Mouse (Mus musculus): ENCODE data around the gene Gm12166.
"Not testable (repeated sequence)": the region's sequence is repeated elsewhere in the genome, so short reads cannot be mapped to it uniquely, and the experiment has no call there.

The Gm12166 gene

GRCm38 (mm10) chr11:46052105-46052659 lies at the start of gene Gm12166:
Gene Gm12166 (minus strand): TSS chr11:46052321.
- in situ Hi-C loops (cut with MboI): not testable (repeated sequence)

- in situ Hi-C loops (cut with MboI): no loop called here
Observed at GRCm38 (mm10) chr11:46097062-46097461, 44.9 kb upstream of the Gm12166 start.

DNA sequence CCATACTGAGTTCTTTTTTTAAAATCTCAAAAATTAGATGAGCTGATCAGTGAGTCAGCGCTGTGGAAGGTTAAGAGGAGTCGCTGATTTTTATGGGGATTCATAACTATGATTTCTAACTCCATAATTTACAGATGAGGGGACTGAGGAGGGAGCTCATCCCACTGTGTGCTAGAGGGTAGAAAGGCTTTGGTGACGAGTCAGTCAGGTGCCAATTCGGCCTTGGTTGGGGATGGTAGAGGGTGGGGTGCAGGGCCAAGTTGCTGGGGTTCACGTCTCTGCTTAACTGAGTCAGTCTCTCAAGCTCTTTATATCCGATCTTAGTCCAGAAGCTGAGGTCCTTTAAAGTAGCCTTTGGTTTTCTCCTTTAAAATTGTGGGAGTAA lies 44.1 kb upstream of the Gm12166 start:
- in situ Hi-C loops (cut with MboI): no loop called here

DNA sequence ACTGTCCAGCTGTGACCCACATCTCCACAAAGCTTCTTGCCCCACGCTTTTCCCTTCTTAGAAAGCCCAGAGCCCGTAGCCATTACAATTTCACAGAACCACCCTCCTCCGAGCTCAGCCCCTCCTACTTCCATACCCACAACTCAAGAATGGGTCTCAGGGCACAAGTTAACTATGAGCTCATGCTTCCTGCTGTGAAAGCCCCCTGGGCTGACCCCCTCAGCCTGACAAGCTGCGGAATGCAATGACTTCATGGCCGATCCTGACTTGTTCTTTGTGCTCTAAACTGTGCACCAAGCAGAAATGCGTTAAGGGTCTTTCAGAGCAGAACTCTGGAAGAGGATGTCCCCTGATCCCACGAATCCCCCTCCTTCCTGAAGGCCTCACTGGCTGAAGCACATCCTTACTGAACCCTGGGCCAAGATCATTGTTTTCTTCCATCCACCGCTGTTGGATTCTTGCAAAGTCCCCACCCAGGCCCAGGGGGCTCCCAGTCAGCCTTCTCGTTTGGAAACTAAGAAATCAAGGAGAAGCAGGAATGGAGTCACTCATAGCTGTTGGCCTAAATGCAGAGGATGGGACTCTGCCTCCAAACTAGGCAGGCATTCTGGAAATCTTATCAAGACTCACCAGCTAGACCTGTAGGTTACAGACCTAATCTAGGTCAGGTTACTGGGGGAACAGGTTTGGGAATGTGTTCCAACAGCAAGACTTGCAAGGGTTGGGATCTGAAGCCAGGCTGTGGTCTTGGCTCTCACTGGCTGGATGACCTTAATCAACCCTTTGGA lies 43.5 kb upstream of the Gm12166 start:
- in situ Hi-C loops (cut with MboI): no loop called here

DNA sequence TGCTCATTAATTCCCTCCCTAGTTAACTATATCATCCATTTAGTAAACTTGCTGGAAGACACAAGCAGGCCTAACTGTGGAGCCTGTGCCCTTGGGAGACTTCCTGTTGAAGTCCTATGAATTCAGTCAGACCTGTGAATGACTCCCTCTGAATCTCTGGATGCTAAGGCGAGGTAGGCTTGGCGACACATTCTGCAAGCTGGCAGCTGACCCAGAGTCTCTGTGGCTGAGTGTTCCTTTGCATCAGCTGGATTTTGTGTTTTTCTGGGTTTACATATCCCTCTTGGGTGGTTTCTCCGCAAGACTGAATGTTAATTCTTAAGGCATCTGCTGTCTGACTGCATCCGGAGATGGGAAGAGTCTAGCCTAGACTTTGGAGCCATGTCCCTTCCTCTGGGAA lies 40.0 kb upstream of the Gm12166 start:
- in situ Hi-C loops (cut with MboI): no loop called here

DNA sequence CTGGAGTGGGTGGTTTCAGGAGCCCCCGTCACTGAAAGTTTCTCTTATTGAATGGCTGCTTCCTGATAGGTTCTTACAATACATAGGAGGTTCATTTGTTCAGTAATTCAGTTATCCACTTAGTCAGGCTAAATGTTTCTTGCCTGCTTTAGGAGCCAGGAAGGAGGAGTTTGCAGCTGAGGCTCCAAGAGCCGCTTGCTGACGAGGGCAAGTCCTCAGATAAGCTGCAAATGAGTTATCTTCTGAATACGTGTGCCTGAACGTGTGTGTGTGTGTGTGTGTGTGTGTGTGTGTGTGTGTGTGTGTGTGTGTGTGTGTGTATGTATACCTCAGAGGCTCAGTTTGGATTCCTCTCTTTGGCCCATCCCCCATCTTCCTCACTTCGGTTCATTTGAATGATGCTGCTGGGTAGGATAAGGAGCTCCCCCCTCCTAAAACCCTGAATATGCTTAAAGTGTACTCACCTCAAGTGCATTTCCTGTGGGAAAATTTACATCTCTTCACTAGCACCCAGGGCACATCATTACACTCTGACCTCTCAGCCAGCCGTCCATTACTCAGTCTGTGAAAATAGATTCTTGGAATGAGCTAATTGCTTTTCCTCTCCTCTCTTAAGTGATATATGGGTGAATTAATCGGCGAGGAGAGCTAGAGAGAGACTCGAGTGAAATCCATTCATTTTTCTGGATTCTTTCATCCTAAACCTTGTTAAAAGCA lies 39.0 kb upstream of the Gm12166 start:
- in situ Hi-C loops (cut with MboI): no loop called here

DNA sequence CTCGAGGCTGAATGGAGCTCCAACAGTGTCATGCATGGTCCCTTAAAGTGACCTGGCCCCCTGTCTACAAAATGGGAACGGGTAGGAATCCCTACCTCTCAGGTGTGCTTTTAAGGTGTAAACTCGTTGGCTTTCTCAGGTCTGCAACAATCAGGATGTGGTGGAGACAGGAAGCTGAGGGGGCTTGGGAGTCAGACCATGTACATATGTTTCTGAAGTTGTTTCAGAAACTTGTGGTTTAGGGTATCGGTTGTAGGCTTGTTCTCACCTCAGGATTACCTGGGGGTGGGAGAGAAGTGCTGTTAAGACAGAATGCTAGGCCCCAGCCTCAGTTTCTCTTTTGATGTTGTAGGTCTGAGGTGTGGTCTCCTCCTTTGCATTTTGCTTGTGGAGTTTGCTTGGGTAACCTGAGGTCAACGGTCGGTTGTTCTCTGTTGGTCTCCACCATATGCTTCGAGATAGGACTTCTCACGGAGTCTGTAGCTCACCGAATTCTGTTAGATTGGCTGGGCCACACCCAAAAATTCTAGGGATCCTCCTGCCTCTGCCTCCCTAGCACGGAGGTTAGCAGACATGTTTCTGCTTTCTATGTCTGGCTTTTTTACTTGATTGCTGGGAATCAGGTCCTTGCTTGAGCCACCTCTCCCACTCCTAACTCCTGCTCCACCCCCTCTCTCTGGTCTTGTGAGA lies 38.1 kb upstream of the Gm12166 start:
- in situ Hi-C loops (cut with MboI): no loop called here

GRCm38 (mm10) chr11:46089081-46089713 lies 37.1 kb upstream of the Gm12166 start:
- in situ Hi-C loops (cut with MboI): no loop called here

- in situ Hi-C loops (cut with MboI): no loop called here
Observed at GRCm38 (mm10) chr11:46086446-46086845, 34.3 kb upstream of the Gm12166 start.

- in situ Hi-C loops (cut with MboI): no loop called here
Observed at GRCm38 (mm10) chr11:46085398-46086163, 33.5 kb upstream of the Gm12166 start.

DNA sequence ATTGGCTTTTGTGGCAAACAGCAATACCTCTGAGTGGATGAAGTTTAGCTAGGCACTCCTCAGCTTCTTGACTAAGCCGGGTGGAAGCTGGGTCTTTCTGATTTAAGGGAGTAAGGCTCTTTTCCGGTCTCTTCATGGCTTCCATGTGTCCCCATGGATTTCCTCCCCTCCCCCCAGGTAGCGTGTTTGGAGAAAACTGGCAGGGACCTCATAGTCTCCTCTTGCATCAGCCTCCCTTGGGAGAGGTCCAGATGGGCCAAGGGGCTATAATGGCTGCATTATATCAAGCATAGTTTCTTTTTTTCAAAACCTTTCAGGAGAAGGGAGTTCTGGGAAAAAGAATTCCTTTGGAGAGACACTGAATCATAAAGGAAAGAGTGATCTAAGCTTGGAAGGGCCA lies 32.4 kb upstream of the Gm12166 start:
- in situ Hi-C loops (cut with MboI): no loop called here

DNA sequence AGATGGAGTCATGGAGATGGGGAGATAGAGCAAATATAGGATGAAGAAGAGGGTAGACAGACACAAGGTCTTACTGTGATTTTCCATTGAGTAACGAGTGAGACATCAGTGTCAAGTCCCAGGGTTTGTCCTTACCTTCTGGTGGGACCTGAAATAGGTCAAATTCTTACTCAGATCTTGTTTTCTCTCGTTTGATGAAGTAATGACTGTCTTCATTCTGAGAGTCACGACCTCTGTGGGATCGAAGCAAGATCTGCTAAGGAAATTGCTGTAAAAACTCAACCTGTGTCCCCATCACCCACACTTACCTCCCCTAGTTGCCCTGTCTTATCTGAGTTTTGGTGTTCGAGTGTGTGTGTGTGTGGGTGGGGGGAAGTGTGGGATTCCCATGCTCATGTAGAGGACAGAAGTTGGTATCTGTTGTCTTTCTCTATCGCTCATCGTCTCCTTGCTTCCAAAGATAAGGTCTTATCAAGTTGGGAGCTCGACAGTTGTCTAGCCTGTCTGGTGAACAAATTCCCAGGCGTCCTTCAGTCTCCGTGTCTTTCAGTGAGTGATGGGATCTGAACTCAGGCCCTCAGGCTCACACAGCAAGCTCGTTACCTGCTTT lies 31.8 kb upstream of the Gm12166 start:
- in situ Hi-C loops (cut with MboI): no loop called here

DNA sequence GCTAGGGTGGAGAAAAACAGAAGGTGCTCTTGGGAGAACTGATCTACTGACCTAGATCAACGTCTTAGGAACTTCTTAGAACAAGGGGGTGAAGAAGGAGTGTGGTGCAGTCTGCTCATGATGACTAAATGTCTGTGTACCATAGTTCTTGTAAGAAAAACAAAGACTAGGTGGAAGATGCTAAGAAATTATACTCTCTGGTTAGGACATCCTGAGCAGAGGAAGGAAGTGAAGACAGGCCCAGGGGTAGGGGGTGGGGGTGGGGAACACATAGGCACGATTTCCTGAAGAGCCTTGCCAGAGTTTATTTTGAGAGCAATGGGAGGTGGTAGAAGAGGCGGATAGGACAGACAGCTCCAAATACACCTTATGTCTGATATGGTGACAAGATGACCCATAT lies 31.3 kb upstream of the Gm12166 start:
- in situ Hi-C loops (cut with MboI): no loop called here

- in situ Hi-C loops (cut with MboI): no loop called here
Observed at GRCm38 (mm10) chr11:46081075-46081474, 29.0 kb upstream of the Gm12166 start.

- in situ Hi-C loops (cut with MboI): no loop called here
Observed at GRCm38 (mm10) chr11:46077732-46078375, 25.7 kb upstream of the Gm12166 start.

DNA sequence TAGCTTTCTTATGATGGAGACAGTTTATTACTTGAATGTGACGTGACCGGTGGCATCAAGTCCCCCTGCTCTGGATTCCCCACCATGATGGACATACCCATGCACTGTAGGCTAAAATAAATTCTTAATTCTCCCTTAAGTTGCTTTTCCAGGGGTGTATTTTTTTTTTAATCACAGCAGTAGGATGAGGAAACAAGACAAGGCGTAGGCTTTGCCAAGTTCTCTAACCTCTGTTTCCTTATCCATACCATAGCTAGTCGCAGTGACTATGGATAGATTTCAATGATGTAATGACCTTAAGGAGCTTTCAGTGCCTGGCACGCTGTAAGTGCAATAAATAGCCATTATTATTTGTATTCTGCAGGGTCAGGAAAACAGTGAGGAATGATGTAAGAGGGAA lies 25.2 kb upstream of the Gm12166 start:
- in situ Hi-C loops (cut with MboI): no loop called here

GRCm38 (mm10) chr11:46076442-46077158 lies 24.5 kb upstream of the Gm12166 start:
- in situ Hi-C loops (cut with MboI): no loop called here

GRCm38 (mm10) chr11:46075507-46075906 lies 23.4 kb upstream of the Gm12166 start:
- in situ Hi-C loops (cut with MboI): no loop called here

DNA sequence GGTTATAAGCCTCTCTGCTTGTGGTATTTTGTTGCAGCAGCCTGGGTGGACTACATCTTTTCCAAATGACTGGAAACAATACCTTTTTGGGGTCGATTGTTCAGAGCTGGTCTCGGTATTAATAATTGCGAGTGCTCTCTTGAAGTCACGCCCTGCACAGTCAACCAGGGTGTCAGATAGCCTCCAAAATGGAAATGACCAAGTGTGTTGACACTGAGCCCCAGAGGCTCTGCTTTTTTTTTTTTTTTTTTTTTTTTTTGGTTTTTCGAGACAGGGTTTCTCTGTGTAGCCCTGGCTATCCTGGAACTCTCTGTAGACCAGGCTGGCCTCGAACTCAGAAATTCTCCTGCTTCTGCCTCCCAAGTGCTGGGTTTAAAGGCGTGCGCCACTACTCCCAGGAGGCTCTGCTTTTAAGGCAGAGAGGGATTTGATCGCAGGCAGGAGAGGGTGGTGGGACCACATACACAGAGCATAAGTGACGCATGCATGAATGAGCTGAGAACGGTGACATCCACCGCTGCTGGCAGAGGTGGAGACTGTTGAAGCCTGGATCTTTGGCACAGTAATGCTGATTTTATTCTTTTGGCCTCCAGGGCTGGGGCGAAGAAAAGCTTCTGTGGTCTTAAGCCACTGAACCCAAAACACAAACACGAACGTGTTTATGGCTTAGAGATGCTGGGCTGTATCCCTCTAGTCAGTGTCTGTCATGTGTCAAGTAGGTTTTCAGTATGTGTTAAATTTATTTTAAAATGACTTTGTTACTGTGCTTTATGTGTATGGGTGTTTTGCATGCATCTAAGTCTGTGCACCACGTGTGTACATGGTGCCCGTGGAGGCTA lies 21.9 kb upstream of the Gm12166 start:
- in situ Hi-C loops (cut with MboI): no loop called here

Data from mature B cell (primary cell).